Mouse (Mus musculus) thymus, postnatal 36 days (tissue): Measurements from ENCODE around the gene St6galnac3.

ENCODE experiments used
- DNase-seq, 2 experiments: peaks; one replicate each; pipeline ENCODE4 v3.0.0; 2022; ENCODE audit warnings: mixed read lengths in 2 of 2

St6galnac3 gene

DNA sequence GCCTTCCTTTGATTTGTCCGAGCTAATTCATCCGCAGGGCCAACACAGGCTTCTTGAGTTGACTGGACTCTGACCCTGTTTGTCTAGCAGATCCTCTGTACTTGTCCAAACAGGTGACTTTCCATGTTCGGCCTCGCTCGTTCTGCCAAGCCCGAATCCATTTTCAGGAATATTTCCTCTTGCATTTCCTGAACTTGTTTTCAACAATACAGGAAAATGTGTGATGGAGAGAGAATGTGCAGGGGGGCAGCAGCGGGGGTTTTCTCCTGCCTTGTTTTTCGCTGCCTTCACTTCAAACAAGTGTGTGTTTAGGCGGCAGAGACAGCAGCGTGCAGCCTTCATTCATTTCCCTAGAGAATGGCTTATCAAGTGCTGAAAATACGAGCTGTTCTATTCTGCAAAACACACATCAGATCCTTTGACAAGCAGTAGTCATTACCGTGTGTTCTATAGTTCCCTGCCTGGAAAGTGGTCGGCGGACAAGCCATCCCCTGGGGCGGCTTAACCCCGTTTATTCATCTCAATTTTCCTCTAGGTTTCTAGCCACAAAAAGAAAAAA, 448.1 kb downstream of the St6galnac3 start:
- DNase-seq, result no peak

DNA sequence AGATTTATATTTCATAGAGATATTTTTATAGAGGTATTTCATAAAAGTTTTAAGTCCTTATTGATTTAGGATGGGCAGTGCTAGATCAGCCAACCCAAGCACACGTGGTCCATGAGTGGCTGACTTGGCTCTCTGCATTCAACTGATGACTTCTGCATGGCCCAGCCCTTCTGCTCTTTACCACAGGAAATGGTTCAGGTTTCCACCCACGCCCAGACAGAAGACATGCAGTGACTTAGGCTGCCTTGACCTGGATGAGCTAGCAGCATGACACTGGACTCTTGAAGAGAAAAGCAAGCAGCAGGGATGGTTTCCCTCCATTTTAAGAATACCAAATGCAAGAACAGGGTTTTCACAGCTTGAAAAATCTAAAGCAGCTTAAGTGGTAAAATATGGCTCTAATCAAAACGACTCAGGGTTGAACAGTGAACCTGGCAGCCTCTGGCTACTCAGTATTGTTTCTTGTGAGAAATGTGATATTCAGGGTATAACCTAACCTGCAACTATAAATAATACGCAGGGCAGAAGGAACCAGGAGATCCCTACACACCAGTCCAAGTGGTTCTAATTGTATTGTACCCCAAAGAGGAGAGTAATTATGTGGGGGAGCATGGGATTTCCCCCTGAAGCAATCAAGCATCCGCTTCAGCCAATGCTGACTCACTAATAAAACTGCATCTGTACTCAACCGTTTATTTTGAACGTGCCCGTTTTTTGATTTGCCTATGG, 448.7 kb downstream of the St6galnac3 start:
- DNase-seq, result no peak

DNA sequence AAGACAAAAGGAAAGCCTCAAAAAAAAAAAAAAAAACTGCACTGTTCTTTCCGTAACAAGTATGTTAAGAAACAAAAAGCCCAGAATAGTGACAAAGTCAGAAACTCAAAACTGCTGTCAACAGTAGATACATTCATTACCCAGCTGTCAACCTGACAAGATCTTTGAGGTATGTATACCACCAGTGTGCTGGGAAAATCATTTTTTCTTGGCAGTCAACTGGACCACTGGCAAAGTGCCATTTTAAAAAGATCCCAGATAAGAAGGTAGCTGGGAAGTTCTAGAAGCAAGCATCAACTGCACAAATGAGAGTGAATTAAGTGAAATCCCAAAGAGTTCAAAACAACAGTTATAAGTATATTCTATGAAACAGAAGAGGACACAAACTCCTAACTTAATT, 452.7 kb downstream of the St6galnac3 start:
- no peak for DNase-seq

DNA sequence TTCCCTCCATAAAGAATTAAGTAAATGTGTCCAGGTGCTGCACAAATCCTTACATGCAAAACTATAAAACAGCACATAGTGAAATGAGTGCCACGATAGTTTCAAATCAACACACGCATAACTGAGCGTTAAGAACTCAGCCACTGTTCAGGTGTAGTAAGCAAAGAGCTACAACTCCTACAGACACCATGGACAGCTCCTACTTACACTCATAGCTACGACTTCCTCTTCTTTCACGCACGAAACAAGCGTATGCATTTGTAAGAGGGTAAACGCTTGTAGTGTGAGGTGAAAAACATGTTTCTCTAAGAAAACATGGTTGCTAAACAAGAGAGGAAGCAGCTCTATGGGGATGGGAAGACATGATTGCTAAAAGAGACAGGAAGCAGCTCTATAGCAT, 457.6 kb downstream of the St6galnac3 start:
- no peak for DNase-seq

DNA sequence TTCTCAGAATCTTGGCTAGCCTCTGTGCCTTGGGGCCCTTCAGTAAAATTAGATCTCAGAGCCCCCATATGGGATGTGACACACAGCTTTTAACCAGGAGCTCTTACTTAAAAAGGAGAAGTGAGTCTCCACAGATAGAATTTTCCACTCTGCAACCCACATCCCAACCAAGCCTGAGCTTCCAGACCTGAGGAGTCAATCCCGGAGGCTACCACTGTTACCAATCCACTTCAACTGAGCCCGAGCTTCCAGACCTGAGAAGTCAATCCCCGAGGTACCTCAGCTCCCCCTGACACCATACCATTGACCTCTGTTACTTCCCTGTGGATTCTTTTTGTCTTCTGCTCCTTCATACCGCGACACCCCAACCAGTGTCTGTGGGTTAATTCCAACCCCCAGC, 463.0 kb downstream of the St6galnac3 start:
- no peak for DNase-seq

DNA sequence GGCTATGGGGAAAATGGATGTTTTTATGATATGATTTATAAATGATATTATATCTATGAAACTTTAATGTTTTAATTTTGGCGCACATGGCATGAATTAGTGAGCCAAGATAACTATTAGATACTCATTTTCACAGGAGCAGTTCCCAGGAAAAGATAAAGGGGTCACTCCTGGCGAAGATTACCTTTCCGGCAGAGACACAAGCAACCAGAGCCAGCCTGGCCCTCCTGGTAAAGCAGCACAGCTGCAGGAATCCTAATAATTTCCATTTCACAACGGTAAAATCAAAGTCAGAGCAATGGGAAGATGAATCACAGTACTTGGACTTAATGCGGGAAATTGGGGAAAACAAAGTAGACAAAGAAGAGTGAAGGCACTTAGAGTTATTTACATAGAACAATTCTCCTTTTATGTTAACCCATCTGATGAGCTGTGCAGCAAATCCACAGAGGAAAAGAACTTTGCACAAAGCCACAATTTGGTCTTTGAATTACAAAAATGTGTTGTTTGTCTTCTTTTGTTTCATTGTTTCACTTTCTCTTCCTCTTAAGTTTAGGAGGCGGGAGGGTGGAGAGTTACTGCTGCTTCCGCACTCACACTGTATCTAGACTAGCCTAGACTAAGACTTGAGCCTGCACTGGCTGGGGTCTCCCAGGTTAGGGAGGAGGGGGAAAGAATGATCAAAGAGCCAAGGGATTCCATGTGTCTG, 464.6 kb downstream of the St6galnac3 start:
- DNase-seq, result no peak

DNA sequence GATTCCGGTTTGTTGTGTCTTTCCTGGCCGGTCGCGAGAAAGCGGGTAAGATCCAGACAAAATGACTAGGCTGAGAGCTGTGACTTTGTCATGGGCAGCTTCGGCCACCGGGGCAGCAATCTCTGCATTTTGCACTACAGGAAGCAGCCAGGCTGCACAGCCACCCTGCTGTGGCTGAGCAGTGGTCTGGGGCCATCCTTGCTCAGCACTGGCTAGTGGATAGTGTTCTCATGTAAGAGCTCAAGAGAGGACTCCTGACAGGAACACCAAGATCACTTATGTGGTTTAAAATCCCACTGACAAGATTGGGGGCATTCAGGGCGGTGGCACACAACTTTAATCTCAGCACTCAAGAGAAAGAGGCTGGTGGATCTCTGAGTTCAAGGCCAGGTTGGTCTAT, 469.1 kb downstream of the St6galnac3 start:
- no peak for DNase-seq

DNA sequence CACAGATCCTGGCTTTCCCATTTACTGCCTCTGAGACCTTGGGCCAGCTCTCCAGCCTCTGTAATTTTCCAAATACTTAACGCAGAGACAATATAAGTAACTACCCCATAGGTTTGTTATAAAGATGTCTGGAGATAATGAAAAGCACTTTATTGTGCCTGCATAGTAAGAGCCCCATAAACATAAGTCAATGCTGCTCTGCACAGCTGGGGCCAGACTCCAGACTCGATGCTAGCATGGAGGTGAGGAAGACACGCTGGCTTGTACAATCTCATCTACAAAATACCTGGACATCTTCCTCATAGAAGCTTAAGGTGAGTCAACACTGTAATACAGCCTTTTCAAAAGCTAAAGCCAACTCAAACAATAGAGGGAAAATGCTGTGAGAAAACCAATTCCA, 473.3 kb downstream of the St6galnac3 start:
- DNase-seq, result no peak

DNA sequence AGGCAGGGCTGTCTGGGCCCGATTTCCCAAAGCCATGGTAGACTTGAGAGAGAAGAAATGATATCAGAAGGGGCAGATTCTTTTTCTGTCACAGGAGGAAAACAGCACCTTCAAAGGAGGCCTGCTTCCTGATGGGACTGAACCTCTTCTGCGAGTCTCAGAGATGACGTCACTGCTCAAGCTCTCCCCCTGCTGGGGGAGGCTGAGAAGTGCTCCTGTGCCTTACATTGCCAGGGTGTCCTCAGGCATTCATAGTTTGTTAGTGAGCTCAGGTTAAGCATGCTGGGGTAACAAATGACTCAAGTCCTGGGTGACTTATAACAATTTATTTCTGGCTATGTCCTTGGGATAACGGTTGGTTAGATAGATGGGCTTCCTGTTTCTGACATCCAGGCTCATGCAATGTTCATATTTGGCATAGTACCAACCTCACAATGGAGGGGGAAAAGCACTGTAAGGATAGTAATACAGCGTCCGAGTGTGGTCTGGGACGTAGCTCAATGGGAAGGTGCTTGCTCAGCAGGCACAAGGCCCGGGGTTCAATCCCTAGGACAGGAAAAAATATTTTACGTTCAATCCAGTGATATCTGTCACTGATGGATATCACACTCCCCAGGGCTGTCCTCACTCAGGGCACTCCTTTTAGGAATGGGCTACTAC, 474.2 kb downstream of the St6galnac3 start:
- DNase-seq, result peak; percentile 87

DNA sequence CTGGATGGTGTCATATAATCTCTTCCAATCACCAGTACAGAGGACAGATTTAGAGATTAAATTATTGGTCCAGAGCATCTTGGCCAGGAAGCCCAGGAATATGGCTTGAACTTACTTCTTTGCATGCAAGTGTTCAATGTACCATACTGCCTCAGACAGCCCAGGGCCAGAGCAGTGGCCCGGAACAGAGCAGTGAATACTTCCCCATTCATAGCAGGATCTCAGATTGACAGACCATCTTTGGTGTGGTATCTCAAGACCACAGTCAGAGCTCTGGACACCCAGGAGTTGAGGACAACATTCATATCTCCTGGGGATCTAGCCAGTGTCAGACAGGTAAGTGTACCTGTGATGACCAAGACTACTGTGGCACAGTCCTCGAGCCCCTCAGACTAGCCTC, 476.1 kb downstream of the St6galnac3 start:
- no peak for DNase-seq

DNA sequence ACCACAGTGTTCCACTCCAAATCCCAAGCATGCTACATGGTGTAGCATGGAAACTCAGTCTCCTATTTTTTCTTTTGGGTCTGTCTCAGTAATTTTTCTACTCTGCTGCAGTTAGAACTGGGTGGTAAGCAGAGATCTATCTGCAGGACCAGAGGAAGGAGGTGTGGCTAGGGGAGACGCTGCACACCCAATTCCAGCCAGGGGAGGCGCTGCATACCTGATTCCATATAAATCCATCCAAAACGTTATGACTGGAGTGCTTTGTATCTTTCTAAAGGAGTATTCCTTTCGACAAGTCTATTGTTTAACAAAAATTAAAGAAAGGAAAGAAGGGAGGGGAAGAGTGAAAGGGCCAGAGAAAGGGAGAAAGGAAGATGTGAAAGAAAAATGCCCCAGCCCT, 476.9 kb downstream of the St6galnac3 start:
- no peak for DNase-seq

DNA sequence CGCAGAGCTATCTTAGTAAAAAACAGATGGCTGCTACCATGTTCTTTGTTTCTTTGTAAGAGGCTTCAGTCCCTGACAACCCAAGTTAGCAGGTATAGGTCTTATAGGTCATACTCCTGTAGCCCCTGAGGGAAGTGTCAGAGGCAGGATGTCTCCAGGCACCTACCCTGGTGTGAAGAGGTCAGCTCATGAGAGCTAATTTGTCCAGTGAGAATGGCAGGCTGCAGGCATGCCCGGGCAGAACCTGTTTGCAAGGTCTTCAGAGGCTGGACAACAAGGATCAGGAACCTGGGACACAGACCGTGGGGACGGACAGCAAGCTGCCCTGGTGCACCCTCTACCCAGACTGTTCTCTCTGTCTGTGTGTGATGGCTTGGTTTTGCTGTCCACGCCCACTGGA, 482.4 kb downstream of the St6galnac3 start:
- DNase-seq, result no peak

DNA sequence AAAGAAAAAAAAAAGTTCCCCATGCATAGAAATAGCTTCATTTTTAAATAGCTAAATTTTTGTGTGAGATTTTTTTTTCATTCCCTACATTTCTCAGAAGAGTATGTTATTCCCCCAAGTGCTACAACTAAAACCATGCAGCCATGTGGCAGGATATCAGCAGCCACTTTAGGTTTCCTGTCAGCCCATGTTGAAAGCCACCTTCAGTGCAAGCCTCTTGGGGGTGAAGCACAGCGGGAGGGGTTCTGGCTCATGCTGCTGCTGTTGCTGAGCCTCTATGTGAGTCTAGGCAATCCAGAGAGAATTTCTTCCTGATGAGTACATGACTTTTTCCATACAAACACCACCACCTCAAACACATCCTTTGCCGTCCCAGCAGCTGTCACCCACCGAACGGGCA, 483.8 kb downstream of the St6galnac3 start:
- no peak for DNase-seq

DNA sequence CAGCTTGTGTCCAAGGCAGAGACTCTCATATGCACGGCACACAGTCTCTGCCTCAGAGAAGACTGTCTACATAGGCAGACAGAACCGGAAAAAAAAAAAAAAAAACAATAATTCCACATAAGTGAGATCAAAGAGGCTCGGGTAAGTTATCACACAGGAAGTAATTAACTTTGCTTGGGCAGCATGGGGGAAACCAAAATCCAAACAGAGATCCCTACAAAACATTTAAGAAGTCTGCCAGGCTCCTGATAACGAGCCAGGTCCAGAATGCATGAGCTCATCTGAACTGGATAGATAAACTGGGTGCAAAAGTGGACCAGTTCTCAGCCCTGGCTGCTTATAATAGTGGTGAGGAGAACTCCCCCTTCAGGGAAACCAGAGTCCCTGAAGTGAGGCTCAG, 484.6 kb downstream of the St6galnac3 start:
- no peak for DNase-seq

DNA sequence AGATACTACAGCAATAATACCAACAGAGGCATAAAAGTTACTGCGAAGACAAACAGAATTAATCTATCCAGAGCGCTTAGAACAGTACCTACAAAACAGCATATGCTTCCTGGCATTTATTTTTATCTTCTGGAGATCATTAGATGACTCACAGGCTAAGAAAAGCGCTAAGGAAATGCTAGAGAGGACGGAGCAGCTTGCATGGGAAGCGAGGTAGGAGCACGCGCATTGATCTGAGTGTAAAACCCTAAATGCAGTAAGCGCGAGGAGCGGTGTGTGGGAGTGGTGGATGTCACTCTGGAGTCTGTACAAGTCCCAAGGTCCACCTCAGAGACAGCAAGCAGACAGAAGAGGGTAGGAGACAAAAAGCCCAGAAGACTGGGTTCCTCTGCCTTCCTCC, 486.6 kb downstream of the St6galnac3 start:
- no peak for DNase-seq

DNA sequence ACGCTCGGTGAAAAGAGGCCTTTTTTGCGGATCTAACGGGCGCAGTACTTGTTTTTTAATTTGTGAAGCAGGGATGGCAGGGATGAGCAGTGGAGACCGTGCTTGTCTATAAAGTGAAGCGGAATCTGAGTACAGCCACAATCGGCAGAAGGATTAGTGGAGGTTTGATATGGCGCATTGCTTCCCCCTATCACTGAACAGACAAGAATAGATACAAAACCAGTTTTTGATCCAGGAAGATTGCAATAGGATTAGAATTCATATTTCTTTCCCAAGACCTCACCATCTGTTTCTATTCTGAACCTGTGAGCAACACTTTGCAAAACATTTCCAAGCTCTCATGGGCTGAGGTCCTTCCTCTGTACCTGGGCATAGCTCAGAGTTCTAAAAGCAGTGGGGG, 488.7 kb downstream of the St6galnac3 start:
- DNase-seq, result no peak

DNA sequence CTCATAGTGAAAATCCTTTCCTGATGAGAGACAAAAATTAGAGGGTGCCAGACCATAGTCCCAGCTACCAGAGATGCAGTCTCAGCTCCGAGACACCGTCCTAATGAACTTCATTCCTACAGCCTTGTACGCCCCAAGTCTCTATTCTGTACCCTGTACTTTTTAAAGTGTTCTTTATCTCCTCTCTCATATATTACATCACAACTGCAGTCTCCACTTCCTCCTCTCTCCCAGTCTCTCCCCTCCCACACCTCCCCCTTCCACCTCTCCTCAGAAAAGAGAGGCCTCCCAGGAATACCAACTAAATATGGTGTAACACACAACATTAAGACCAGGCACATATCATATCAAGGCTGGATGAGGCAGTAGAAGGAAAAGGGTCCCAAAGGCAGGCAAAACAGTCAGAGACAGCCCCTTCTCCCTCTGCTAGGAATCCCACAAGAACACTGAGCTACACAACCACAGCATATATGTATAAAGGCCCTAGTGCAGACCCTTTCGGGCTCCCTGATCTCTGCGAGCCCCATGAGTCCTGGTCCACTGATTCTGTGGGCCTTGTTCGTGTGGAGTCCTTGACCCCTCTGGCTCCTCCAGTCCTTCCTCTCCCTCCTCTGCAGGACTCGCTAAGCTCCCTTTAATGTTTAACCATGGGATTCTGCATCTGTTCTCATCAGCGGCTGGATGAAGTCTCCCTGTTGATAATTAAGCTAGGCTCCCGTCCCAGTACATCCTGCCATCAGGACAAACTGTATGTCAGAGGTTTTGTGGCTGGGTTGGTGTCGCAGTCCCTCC, 502.2 kb downstream of the St6galnac3 start:
- DNase-seq, result no peak

DNA sequence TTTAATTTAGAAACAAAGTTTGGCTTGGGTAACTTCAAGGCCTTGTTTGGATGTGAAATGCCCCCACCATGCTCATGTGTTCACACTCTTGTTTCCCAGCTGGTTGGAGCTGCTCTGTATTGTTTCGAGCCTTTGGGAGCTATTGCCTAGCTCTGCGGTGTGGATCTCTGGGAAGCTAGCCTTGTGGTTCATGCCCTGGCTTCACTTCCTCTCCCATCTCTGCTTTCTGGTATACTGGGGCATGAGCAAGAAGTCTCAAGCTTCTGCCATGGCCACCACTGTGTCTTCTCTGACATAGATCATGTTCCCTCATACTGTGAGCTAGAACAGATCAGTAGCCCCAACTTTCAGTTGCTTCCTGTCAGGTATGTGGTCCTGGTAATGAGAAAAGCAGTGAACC, 505.6 kb downstream of the St6galnac3 start:
- DNase-seq, result no peak

DNA sequence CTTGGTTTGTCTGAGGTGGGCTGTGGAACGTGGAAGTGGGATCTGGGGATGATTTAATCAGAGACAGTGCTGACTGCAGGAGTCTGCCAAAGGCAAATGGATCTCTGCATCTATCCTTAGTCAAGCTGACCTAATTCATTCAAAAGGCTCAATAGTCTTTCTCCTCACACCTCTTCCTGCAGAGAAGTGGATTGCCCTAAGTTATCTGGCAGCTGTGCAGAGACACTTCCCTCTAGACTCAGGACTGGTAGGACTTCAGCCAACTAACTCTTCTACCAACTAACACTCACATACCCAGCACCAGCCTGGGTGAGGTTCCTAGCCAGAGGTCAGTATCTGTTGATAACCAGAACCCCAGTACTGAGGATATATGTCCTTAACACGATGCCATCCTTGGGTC, 516.8 kb downstream of the St6galnac3 start:
- DNase-seq, result no peak

DNA sequence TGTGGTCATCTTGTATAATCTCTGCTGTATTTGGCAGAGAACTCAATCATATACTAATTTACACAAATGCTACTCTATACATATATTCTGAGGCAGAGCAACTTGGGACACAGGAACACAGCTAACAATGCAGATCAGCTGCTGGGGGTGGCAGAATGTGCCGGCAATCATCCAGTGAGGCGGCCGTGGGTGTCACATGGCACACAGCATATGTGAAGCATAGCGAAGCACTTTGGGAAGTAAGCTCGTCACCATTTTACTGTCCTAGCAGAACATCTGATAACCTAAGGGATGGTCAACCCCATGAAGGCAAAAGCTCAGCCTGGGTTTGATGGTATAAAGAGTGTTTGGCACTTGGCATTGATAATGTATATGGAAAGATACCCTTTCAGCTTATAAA, 520.9 kb downstream of the St6galnac3 start:
- no peak for DNase-seq

DNA sequence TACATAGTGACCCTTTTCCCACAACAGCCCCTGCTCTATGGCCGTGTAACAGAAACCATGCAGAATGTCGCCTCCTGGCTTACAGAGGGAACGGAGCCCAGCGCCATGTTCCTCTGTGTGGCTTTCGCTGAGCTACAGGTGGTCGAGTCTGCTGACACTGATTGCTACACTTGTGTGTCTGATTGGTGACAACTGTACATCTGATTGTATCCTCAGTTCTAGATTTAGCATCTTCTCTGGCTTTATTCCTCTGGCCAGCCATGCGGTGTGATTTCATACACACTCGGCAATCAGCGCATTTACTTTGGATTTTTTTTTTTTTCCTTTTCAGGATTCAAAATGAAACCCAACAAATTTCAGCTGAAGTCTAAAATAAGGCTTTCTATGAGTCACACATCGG, 523.1 kb downstream of the St6galnac3 start:
- no peak for DNase-seq

DNA sequence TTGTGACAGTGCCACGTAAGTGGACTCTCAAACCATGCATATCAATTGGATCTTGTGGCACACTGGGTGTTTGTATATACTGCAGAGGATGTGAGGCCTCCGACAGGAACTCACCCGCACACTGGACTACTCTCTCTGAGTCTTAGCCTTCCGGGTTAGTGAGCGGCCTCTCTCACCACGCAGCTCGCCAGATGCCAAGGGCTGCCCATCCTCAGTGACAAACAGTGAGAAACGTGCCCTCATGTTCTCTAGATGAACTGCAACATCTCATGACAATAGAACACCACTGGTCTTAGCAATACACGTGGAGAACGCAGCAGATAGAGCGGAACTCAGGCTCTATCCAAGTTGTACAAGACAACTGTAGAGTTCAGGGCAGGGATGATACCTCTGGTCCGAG, 524.2 kb downstream of the St6galnac3 start:
- DNase-seq, result no peak

DNA sequence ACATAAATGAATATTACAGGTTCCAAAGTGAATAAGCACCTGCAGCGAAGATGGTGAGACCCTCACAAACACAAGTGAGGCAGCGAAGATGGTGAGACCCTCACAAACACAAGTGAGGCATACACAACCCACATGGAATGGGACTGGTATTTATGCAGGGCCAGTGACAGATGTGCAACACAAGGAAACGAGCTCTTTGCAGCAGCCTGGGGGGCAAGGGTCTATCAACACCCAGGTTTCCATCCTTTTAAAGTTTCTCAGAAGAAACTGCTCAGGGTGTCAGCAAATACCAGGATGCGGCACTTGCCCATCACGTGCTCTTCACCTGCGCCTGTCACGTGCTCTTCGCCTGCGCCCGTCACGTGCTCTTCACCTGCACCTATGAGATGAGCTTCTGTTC, 524.9 kb downstream of the St6galnac3 start:
- DNase-seq, result no peak
